Mouse (Mus musculus) cerebellum, adult 8-10 months (tissue): ENCODE data around the gene Trim9.

Experiments
- DNase-seq: peaks from one replicate; pipeline ENCODE4 v3.0.0; 2022

Gene Trim9

GRCm38 (mm10) chr12:70347202-70347841 is at the start of gene Trim9:
Trim9 (minus strand) TSS chr12:70347614.
- peak; percentile 98 for DNase-seq

GRCm38 (mm10) chr12:70395061-70395460 is 47.6 kb upstream of the Trim9 start:
- DNase-seq, result no peak

GRCm38 (mm10) chr12:70391236-70391635 is 43.8 kb upstream of the Trim9 start:
- peak; percentile 61 for DNase-seq

GRCm38 (mm10) chr12:70374976-70375375 is 27.6 kb upstream of the Trim9 start:
- no peak for DNase-seq

GRCm38 (mm10) chr12:70372874-70373273 is 25.5 kb upstream of the Trim9 start:
- no peak for DNase-seq

GRCm38 (mm10) chr12:70369348-70369747 is 21.9 kb upstream of the Trim9 start:
- no peak for DNase-seq

- DNase-seq, result no peak
Measured at GRCm38 (mm10) chr12:70368820-70369219, 21.4 kb upstream of the Trim9 start.

GRCm38 (mm10) chr12:70367326-70368248 is 20.2 kb upstream of the Trim9 start:
- peak; percentile 22 for DNase-seq

- DNase-seq, result no peak
Measured at GRCm38 (mm10) chr12:70363016-70363415, 15.6 kb upstream of the Trim9 start.

GRCm38 (mm10) chr12:70360276-70360675 is 12.9 kb upstream of the Trim9 start:
- DNase-seq, result no peak

- DNase-seq, result no peak
Measured at GRCm38 (mm10) chr12:70359443-70359842, 12.0 kb upstream of the Trim9 start.

GRCm38 (mm10) chr12:70354926-70355325 is 7.5 kb upstream of the Trim9 start:
- DNase-seq, result no peak

GRCm38 (mm10) chr12:70350490-70350889 is 3.1 kb upstream of the Trim9 start:
- no peak for DNase-seq

- no peak for DNase-seq
Measured at GRCm38 (mm10) chr12:70349788-70350187, 2.4 kb upstream of the Trim9 start.

- no peak for DNase-seq
Measured at GRCm38 (mm10) chr12:70348026-70348425, 612 bp upstream of the Trim9 start.

- peak; percentile 78 for DNase-seq
Measured at GRCm38 (mm10) chr12:70346139-70347026, 1.0 kb downstream of the Trim9 start.

- DNase-seq, result no peak
Measured at GRCm38 (mm10) chr12:70345531-70346138, 1.8 kb downstream of the Trim9 start.

- peak; percentile 37 for DNase-seq
Measured at GRCm38 (mm10) chr12:70335176-70335575, 12.2 kb downstream of the Trim9 start.

GRCm38 (mm10) chr12:70333253-70333805 is 14.1 kb downstream of the Trim9 start:
- no peak for DNase-seq

- no peak for DNase-seq
Measured at GRCm38 (mm10) chr12:70329059-70329458, 18.4 kb downstream of the Trim9 start.

- no peak for DNase-seq
Measured at GRCm38 (mm10) chr12:70326956-70327355, 20.5 kb downstream of the Trim9 start.

- DNase-seq, result no peak
Measured at GRCm38 (mm10) chr12:70326393-70326792, 21.0 kb downstream of the Trim9 start.
